ENCODE assay signal across 8 mouse cellular contexts in genomic region chr8:111630105-111630521, GRCm38 (mm10). TPM values are rescaled to one million over a fixed set of nuclear protein-coding genes. Genes with fewer than 3 reads are reported as not detected.
DNase-seq lines count a peak whose midpoint lies in the region; ATAC-seq lines count a peak whose summit lies in the region.

Gene Ldhd, minus strand, starts transcription at chr8:111630374.

- peak within 1 kb of the TSS; percentile 40 for H3K4me3 ChIP-seq in erythroblast, embryonic 14.5 days (replicated peaks)
- H3K4me3 ChIP-seq in heart, embryonic 14.5 days (ENCODE audit: control insufficient read depth in 1 of 2, insufficient read depth in 1 of 2, low read depth in 1 of 2, low read length in 2 of 2), result peak within 1 kb of the TSS; percentile 39 to 40

- H3K4me1 ChIP-seq in erythroblast, embryonic 14.5 days (ENCODE audit: control insufficient read depth), result peaks cover 7% of the 10 kb centered on the region
- H3K4me1 ChIP-seq in heart, embryonic 14.5 days (ENCODE audit: control insufficient read depth in 2 of 2, insufficient read depth in 2 of 2, low read length in 2 of 2), result peaks cover 2 to 7% of the 10 kb centered on the region in 2 experiments; a peak in 3 of 4 replicates

- H3K4me2 ChIP-seq in heart, embryonic 14.5 days (ENCODE audit: low read length), result peak within 1 kb of the TSS; percentile 72

- H3K9ac ChIP-seq in heart, embryonic 14.5 days (ENCODE audit: low read length), result peak within 1 kb of the TSS; percentile 65

- peaks cover 3% of the 10 kb centered on the region for H3K9me3 ChIP-seq in erythroblast, embryonic 14.5 days (ENCODE audit: control insufficient read depth, low read length)
- no peaks in the 10 kb centered on the region for H3K9me3 ChIP-seq in heart, embryonic 14.5 days (ENCODE audit: control insufficient read depth, low read length)

- no peaks in the 10 kb centered on the region for H3K27me3 ChIP-seq in erythroblast, embryonic 14.5 days (ENCODE audit: control insufficient read depth)
- H3K27me3 ChIP-seq in heart, embryonic 14.5 days (ENCODE audit: control insufficient read depth, insufficient read depth, low read length), result no peaks in the 10 kb centered on the region

- 26% methylated on average over 13 of the region's 13 CpGs for WGBS in heart, embryonic 14.5 days

- H3K36me3 ChIP-seq in erythroblast, embryonic 14.5 days (ENCODE audit: control insufficient read depth), result no peaks in the 10 kb centered on the region
- H3K36me3 ChIP-seq in heart, embryonic 14.5 days (ENCODE audit: control insufficient read depth, insufficient read depth, low read length), result peaks cover 2% of the 10 kb centered on the region; the same call in 1 of the 2 replicates

- no peak for ATAC-seq in heart, embryonic 14.5 days (ENCODE audit: insufficient number of reproducible peaks, insufficient read depth, low FRiP score, low read depth)

- H3K27ac ChIP-seq in heart, embryonic 14.5 days (replicated peaks in 1 of 2; ENCODE audit: control insufficient read depth in 1 of 2, insufficient read depth in 1 of 2, low read depth in 2 of 2, low read length in 2 of 2), result no peak within 1 kb of the TSS

- peak; percentile 72 for DNase-seq in gastrocnemius, adult 18-20 months (ENCODE audit: low spot score)
- no peak for DNase-seq in gastrocnemius, postnatal 4 days (ENCODE audit: low spot score in 2 of 2)
- DNase-seq in adrenal gland, postnatal 14 days, result peak; percentile 88
- DNase-seq in kidney, postnatal 10 days, result peak; percentile 76
- peak; percentile 65 for DNase-seq in lung, postnatal 14 days
- DNase-seq in urinary bladder, postnatal 14 days (ENCODE audit: low spot score), result peak; percentile 74

RNA-seq across cellular contexts. Expression of gene Ldhd, which starts in this region (rescaled TPM):
- total RNA-seq in gastrocnemius, adult 18-20 months (2021), result 10 to 100 TPM; 30.3 to 31.4 TPM
- 1 to 10 TPM; 3.7 TPM for total RNA-seq in gastrocnemius, postnatal 4 days (2021)
- total RNA-seq in adrenal gland, postnatal 14 days (2021), result 36.5 and 38.2 TPM in 2 replicates
- not detected in 2 replicates for polyA plus RNA-seq in erythroblast, embryonic 14.5 days (2012)
- polyA plus RNA-seq in heart, embryonic 14.5 days (2014; fragmentation: Nextera tagmentation; extraction: Ambion mirVana), result 0.74 and 0.85 TPM in 2 replicates

Comparison
In these comparisons a context has a peak if more than half of its experiments do, and no peak if none do; other contexts are left out.
1. DNase-seq: peak in gastrocnemius, adult 18-20 months (single experiment), adrenal gland, postnatal 14 days (single experiment), kidney, postnatal 10 days (single experiment), lung, postnatal 14 days (single experiment) and urinary bladder, postnatal 14 days (single experiment); none in gastrocnemius, postnatal 4 days (0 of 2).